Mouse (Mus musculus) bone marrow, adult 2 months (tissue): Measurements from ENCODE around the gene Uggt1.

ENCODE experiments used
- CTCF ChIP-seq: fragments of 200-500 bp; IDR thresholded peaks from 2 replicates; pipeline ENCODE4 v1.5.1; 2011; ENCODE audit warnings: low read length, control low read depth; ENCODE audit not compliant: control insufficient read depth, insufficient read depth
- POLR2A ChIP-seq: fragments of 200-500 bp; IDR thresholded peaks from 2 replicates; pipeline ENCODE4 v1.6.1; 2011; ENCODE audit warnings: low read depth, mild to moderate bottlenecking, control low read depth, low read length, borderline replicate concordance; ENCODE audit not compliant: control insufficient read depth

DNA sequence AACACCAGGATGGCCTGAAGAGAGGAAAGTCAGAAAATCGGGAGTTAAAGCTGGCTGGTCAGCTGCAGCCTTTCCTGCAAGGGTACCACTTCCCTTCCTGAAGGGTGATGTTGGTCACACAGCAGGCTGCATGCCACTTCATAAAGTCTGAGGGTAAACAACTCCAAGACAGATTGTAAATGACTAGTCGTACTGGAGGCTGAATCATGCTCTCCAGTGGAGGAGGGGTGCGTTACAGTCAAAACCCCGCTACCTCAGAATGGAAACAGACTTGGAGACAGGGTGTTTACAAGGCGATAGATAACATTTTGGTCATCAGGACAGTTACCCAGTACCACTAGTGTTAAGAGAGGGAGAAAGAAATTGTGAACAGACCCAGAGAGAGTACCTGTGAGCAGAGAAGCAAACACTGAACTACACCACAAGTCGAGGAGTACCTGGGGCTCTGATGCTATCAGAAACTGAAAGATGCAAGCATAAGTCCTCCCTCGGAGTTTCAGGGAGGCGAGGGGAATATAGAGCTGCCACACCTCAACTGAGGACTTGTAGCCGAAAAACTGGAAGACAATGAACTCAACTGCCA lies 9.4 kb downstream of the Uggt1 start:
- no peak for TF ChIP-seq CTCF
- no peak for TF ChIP-seq POLR2A
